In genomic region chr5:38038274-38038673, GRCm38 (mm10) we compare ENCODE assay signal across 8 mouse cellular contexts. TPM values are rescaled to one million over a fixed set of nuclear protein-coding genes. Genes with fewer than 3 reads are reported as not detected.
DNase-seq lines count a peak whose midpoint lies in the region; ATAC-seq and TF ChIP-seq lines count a peak whose summit lies in the region.

No protein-coding gene starts in this region.

- WGBS in heart, embryonic 15.5 days, result 17% methylated on average over 9 of the region's 9 CpGs
- WGBS in limb, embryonic 14.5 days, result 19% methylated on average over 9 of the region's 9 CpGs
- 24% methylated on average over 9 of the region's 9 CpGs for WGBS in neural tube, embryonic 13.5 days

- peak overlapping the region; percentile 99 for H3K4me3 ChIP-seq in heart, embryonic 15.5 days
- peak overlapping the region; percentile 74 for H3K4me3 ChIP-seq in limb, embryonic 14.5 days (replicated peaks; ENCODE audit: low read length)
- H3K4me3 ChIP-seq in neural tube, embryonic 13.5 days, result peak overlapping the region; percentile 72

- no peak for TF ChIP-seq POLR2A in limb, embryonic 14.5 days (IDR thresholded peaks at IDR 0.05; ENCODE audit: borderline replicate concordance, extremely low read depth, insufficient read depth, insufficient read length)

- DNase-seq in right cerebral cortex, postnatal 25 days, result peak; percentile 6
- no peak for DNase-seq in right cerebral cortex, postnatal 14 days
- peak; percentile 23 to 30 for DNase-seq in cerebellum, adult 18-20 months
- DNase-seq in limb, embryonic 14.5 days (ENCODE audit: low spot score), result no peak
- DNase-seq in left cerebral cortex, adult 18-20 months (ENCODE audit: low spot score in 2 of 2), result no peak
- no peak for DNase-seq in right cerebral cortex, postnatal 36 days (ENCODE audit: low spot score in 2 of 2)

- 0 out of 2 replicates have a peak, but pooled peaks cover 4% of the 10 kb centered on the region for H3K27me3 ChIP-seq in heart, embryonic 15.5 days
- H3K27me3 ChIP-seq in limb, embryonic 14.5 days (ENCODE audit: control insufficient read depth, insufficient read depth, low read length), result no peaks in the 10 kb centered on the region
- H3K27me3 ChIP-seq in neural tube, embryonic 13.5 days, result no peaks in the 10 kb centered on the region

- no peak overlapping the region for H3K27ac ChIP-seq in heart, embryonic 15.5 days
- H3K27ac ChIP-seq in limb, embryonic 14.5 days (replicated peaks; ENCODE audit: low read depth, low read length), result no peak overlapping the region
- no peak overlapping the region for H3K27ac ChIP-seq in neural tube, embryonic 13.5 days (replicated peaks)

- H3K36me3 ChIP-seq in heart, embryonic 15.5 days, result 0 out of 2 replicates have a peak, but pooled peaks cover 5% of the 10 kb centered on the region
- 0 out of 2 replicates have a peak, but pooled peaks cover 6% of the 10 kb centered on the region for H3K36me3 ChIP-seq in limb, embryonic 14.5 days (ENCODE audit: control insufficient read depth, insufficient read depth, low read length)
- H3K36me3 ChIP-seq in neural tube, embryonic 13.5 days, result peaks cover 5% of the 10 kb centered on the region; the same call in 1 of the 2 replicates

- H3K4me2 ChIP-seq in heart, embryonic 15.5 days, result peak overlapping the region; percentile 86
- peak overlapping the region; percentile 57 for H3K4me2 ChIP-seq in limb, embryonic 14.5 days (replicated peaks; ENCODE audit: low read depth, low read length, severe bottlenecking)
- peak overlapping the region; percentile 83 for H3K4me2 ChIP-seq in neural tube, embryonic 13.5 days

- no peaks in the 10 kb centered on the region for H3K9me3 ChIP-seq in heart, embryonic 15.5 days (replicated peaks)
- no peaks in the 10 kb centered on the region for H3K9me3 ChIP-seq in limb, embryonic 14.5 days (ENCODE audit: control insufficient read depth, low read length)
- H3K9me3 ChIP-seq in neural tube, embryonic 13.5 days, result no peaks in the 10 kb centered on the region

- no peak for ATAC-seq in heart, embryonic 15.5 days (replicated peaks; ENCODE audit: insufficient number of reproducible peaks, insufficient read depth, low FRiP score, low read depth)
- no peak for ATAC-seq in limb, embryonic 14.5 days (ENCODE audit: low FRiP score, low read depth)
- ATAC-seq in neural tube, embryonic 13.5 days (ENCODE audit: low read depth), result peak; percentile 24; the same call in 1 of the 2 replicates

- peaks cover 10% of the 10 kb centered on the region for H3K4me1 ChIP-seq in heart, embryonic 15.5 days (replicated peaks)
- H3K4me1 ChIP-seq in limb, embryonic 14.5 days (ENCODE audit: control insufficient read depth, insufficient read depth, low read length), result 0 out of 2 replicates have a peak, but pooled peaks cover 6% of the 10 kb centered on the region
- H3K4me1 ChIP-seq in neural tube, embryonic 13.5 days (replicated peaks), result peaks cover 24% of the 10 kb centered on the region

- peak overlapping the region; percentile 88 for H3K9ac ChIP-seq in heart, embryonic 15.5 days
- peak overlapping the region; percentile 68 for H3K9ac ChIP-seq in limb, embryonic 14.5 days (ENCODE audit: low read depth, low read length, severe bottlenecking)
- H3K9ac ChIP-seq in neural tube, embryonic 13.5 days, result peak overlapping the region; percentile 80

RNA-seq across cellular contexts. Expression of gene Stx18, which starts 0.3 kb away (rescaled TPM):
- 27.4 and 28.5 TPM in 2 replicates for polyA plus RNA-seq in heart, embryonic 15.5 days (2015; fragmentation: Nextera tagmentation; extraction: Ambion mirVana)
- polyA plus RNA-seq in limb, embryonic 14.5 days (2012; rRNA removed), result 35.2 and 43.1 TPM in 2 replicates
- 49.0 and 52.3 TPM in 2 replicates for polyA plus RNA-seq in limb, embryonic 14.5 days (2014; fragmentation: Nextera tagmentation; extraction: Ambion mirVana)
- polyA plus RNA-seq in neural tube, embryonic 13.5 days (2015; fragmentation: Nextera tagmentation; extraction: Ambion mirVana), result 39.4 and 42.1 TPM in 2 replicates
- total RNA-seq in left cerebral cortex, adult 18-20 months (2021), result 10 to 100 TPM; 35.8 to 36.7 TPM

Comparison
In these comparisons a context has a peak if more than half of its experiments do, and no peak if none do; other contexts are left out.
1. DNase-seq: peak in right cerebral cortex, postnatal 25 days (single experiment) and cerebellum, adult 18-20 months (2 of 2); none in right cerebral cortex, postnatal 14 days (single experiment), limb, embryonic 14.5 days (single experiment), left cerebral cortex, adult 18-20 months (0 of 2) and right cerebral cortex, postnatal 36 days (0 of 2).
2. Peak in every context shown above with its lines, with median percentiles within 50 percentile points of each other: H3K4me2 ChIP-seq, H3K4me3 ChIP-seq and H3K9ac ChIP-seq.